Mouse (Mus musculus) cerebellum, postnatal 10 days (tissue): ENCODE data around the gene Npat.
A peak's percentile ranks its signal among the peaks of the same experiment; 100 is the strongest.

Experiments used
- DNase-seq, 2 experiments: peaks; one replicate each; pipeline ENCODE4 v3.0.0; 2021; ENCODE audit warnings: mixed read lengths in 2 of 2

Npat gene

GRCm38 (mm10) chr9:53536558-53537320, at the start of gene Npat, which contains the start of gene Atm:
Npat (plus strand) TSS chr9:53537047.
Atm (minus strand) TSS chr9:53536740.
- DNase-seq, result peak; percentile 99 to 100

GRCm38 (mm10) chr9:53508053-53508452, 28.8 kb upstream of the Npat start:
- DNase-seq, result peak in 1 of 2 experiments; percentile 1

GRCm38 (mm10) chr9:53514091-53514490, 22.8 kb upstream of the Npat start:
- no peak for DNase-seq

- DNase-seq, result no peak
Measured at GRCm38 (mm10) chr9:53517373-53518009, 19.4 kb upstream of the Npat start.

- DNase-seq, result peak; percentile 10 to 11
Measured at GRCm38 (mm10) chr9:53535416-53536320, 1.2 kb upstream of the Npat start.

- DNase-seq, result no peak
Measured at GRCm38 (mm10) chr9:53537336-53537965, 604 bp downstream of the Npat start.

GRCm38 (mm10) chr9:53570662-53571061, 33.8 kb downstream of the Npat start:
- DNase-seq, result peak; percentile 65 to 72

- no peak for DNase-seq
Measured at GRCm38 (mm10) chr9:53572516-53573307, 35.9 kb downstream of the Npat start.

- no peak for DNase-seq
Measured at GRCm38 (mm10) chr9:53575721-53576120, 38.9 kb downstream of the Npat start.

GRCm38 (mm10) chr9:53581870-53582269, 45.0 kb downstream of the Npat start:
- DNase-seq, result peak in 1 of 2 experiments; percentile 20

GRCm38 (mm10) chr9:53594764-53595163, 57.9 kb downstream of the Npat start:
- peak; percentile 84 to 87 for DNase-seq

- no peak for DNase-seq
Measured at GRCm38 (mm10) chr9:53596971-53597600, 60.2 kb downstream of the Npat start.

GRCm38 (mm10) chr9:53598631-53599030, 61.8 kb downstream of the Npat start:
- no peak for DNase-seq

GRCm38 (mm10) chr9:53601541-53601940, 64.7 kb downstream of the Npat start:
- DNase-seq, result no peak

GRCm38 (mm10) chr9:53603384-53603783, 66.5 kb downstream of the Npat start:
- DNase-seq, result no peak

- DNase-seq, result no peak
Measured at GRCm38 (mm10) chr9:53603849-53604248, 67.0 kb downstream of the Npat start.

- DNase-seq, result peak; percentile 16 to 30
Measured at GRCm38 (mm10) chr9:53604954-53605353, 68.1 kb downstream of the Npat start.

GRCm38 (mm10) chr9:53607192-53607591, 70.3 kb downstream of the Npat start:
- DNase-seq, result no peak

- DNase-seq, result no peak
Measured at GRCm38 (mm10) chr9:53607816-53608215, 71.0 kb downstream of the Npat start.

- peak in 1 of 2 experiments; percentile 19 for DNase-seq
Measured at GRCm38 (mm10) chr9:53609306-53609967, 72.6 kb downstream of the Npat start.
